Mouse (Mus musculus): Measurements from ENCODE around the gene Casz1. TPM values are rescaled to one million over a fixed set of nuclear protein-coding genes. Genes with fewer than 3 reads are reported as not detected.

Casz1 gene
- total RNA-seq, 1 experiment from 2014 or later, result 7.5 TPM

- ATAC-seq (replicated peaks; ENCODE audit: insufficient number of reproducible peaks, low FRiP score, low TSS enrichment, poor library complexity, severe bottlenecking), result no peak
Observed at GRCm38 (mm10) chr4:148974833-148975232, 170.6 kb downstream of the Casz1 start.

- no peak for ATAC-seq (replicated peaks; ENCODE audit: insufficient number of reproducible peaks, low FRiP score, low TSS enrichment, poor library complexity, severe bottlenecking)
Observed at GRCm38 (mm10) chr4:148978221-148978855, 174.1 kb downstream of the Casz1 start.

GRCm38 (mm10) chr4:148978926-148979325 lies 174.7 kb downstream of the Casz1 start:
- no peak for ATAC-seq (replicated peaks; ENCODE audit: insufficient number of reproducible peaks, low FRiP score, low TSS enrichment, poor library complexity, severe bottlenecking)

GRCm38 (mm10) chr4:148979837-148980236 lies 175.6 kb downstream of the Casz1 start:
- ATAC-seq (replicated peaks; ENCODE audit: insufficient number of reproducible peaks, low FRiP score, low TSS enrichment, poor library complexity, severe bottlenecking), result no peak

DNA sequence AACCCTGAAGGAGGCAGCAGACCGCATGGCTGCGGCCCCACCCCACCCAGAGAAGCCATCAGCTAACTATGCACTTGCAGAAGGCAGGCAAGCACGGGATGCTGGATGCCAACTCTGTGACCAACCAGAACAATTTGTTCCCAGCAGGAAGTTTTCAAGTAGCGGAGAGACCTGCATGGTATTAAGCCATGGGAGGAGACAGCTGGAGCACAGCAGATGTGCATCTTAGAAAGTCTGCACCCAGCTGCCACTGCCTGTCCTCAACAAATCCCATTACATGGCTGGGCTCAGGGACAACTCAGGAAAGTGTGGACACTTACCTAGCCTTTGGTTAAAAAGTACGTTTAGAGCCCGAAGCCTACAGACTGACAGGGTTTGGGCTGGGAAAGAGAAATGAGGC lies 178.0 kb downstream of the Casz1 start:
- no peak for ATAC-seq (replicated peaks; ENCODE audit: insufficient number of reproducible peaks, low FRiP score, low TSS enrichment, poor library complexity, severe bottlenecking)

DNA sequence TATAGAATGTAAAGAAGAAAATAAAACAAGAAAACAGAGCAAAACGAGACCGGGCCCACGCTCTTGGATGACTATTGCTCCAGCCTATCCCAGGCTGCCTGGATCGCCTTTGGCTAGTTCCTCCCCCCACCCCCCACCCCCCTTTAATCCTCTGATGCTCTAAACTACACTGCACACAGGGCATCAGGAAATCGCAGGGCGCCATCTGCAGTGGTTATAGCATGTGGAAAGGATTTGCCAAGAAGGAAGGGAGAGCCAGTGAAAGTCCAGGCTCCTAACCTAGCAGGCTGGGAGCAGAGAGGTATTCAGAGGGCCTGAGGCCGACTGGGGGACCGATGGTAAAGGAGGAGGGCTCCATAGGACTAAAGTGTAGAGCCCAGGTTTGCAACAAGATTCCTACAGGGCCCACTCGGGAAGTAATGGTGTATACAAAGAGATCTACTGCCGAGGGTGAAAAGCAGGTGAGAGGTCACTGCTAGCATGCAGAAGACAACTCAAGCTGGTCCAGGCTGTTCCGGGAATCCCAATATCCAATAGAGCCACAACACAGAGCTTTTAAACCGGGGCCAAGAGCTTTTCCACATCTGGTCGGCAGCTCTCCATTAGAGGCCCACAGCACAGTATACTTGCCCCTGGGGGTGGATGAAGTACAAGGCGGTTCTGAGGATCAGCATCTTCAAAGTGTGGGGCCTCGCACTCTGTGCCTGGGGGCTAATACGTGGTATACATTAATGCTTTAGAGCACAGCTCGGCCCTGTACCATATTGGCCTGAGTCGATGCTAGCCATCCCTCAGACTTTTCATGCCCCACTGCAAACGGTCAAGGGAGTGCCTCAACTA lies 180.7 kb downstream of the Casz1 start:
- no peak for ATAC-seq (replicated peaks; ENCODE audit: insufficient number of reproducible peaks, low FRiP score, low TSS enrichment, poor library complexity, severe bottlenecking)

- no peak for ATAC-seq (replicated peaks; ENCODE audit: insufficient number of reproducible peaks, low FRiP score, low TSS enrichment, poor library complexity, severe bottlenecking)
Observed at GRCm38 (mm10) chr4:148985541-148986476, 181.6 kb downstream of the Casz1 start.

DNA sequence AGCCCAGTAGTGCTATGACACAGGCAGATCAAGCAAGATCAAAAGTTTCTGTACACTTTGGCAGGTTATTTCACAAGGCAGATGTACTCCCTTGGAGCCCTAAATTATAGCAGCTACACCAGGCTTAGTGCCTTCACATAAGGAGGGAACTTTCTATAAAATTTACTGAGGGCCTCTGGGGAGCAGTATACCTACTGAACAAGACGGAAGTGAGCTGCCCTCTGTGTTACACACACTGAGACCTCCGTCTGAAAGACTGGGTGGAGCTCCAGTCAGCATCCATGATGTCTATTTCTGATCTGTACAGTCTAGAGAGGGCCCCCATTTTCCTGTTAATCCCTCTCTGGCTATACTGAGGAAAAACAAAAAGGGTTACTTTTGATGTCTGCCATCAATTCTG lies 185.8 kb downstream of the Casz1 start:
- ATAC-seq (replicated peaks; ENCODE audit: insufficient number of reproducible peaks, low FRiP score, low TSS enrichment, poor library complexity, severe bottlenecking), result no peak

DNA sequence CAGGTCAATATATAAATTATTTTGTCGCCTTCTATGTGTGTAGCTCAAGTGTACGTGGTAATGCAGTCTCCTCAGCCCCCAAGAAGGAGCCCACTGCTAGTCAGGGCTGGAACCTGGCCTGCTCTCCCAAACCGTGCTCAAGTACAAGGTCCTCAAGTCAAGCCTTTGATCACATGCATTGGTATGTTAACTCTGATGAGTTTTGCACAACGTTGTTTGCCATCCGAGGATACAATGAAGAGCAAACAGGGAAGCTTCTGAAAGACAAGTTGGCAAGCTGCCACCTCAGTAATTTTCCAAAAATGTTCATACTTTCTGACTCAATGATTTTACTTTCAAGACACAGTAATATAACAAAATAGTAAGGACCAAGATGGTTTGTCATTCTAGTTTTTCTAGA lies 189.7 kb downstream of the Casz1 start:
- no peak for ATAC-seq (replicated peaks; ENCODE audit: insufficient number of reproducible peaks, low FRiP score, low TSS enrichment, poor library complexity, severe bottlenecking)

GRCm38 (mm10) chr4:149000746-149001145 lies 196.5 kb downstream of the Casz1 start:
- no peak for ATAC-seq (replicated peaks; ENCODE audit: insufficient number of reproducible peaks, low FRiP score, low TSS enrichment, poor library complexity, severe bottlenecking)

DNA sequence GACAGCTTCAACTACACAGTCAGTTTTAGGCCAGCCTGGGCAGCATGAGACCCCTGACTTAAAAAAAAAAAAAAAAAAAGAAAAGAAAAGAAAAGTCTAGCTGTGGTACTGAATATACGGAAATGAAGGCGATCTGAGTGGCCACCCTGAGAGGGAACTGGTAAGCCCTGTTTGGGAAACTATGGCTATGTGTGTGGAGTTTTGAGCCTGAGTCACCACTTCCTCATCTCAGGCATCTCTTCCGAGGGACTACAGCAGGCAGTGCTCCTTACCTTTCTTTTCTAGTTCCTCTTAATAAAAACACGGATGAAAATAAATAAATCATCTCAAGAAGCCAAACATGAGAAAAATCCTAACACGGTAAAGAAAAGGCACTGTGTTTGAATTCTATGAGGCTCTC lies 197.3 kb downstream of the Casz1 start:
- ATAC-seq (replicated peaks; ENCODE audit: insufficient number of reproducible peaks, low FRiP score, low TSS enrichment, poor library complexity, severe bottlenecking), result no peak

- ATAC-seq (replicated peaks; ENCODE audit: insufficient number of reproducible peaks, low FRiP score, low TSS enrichment, poor library complexity, severe bottlenecking), result no peak
Observed at GRCm38 (mm10) chr4:149002441-149003093, 198.3 kb downstream of the Casz1 start.

Other genes starting within 250 kb of the Casz1 start
- gene Exosc10, start 246.0 kb upstream of the Casz1 start, total RNA-seq (2017), result 32.2 to 60.4 TPM (median 37.1 TPM) in 3 replicates
- 2.8 to 5.2 TPM (median 3.5 TPM) in 3 replicates for gene Srm, start 212.9 kb upstream of the Casz1 start, total RNA-seq (2017)
- gene Masp2, start 201.9 kb upstream of the Casz1 start, total RNA-seq (2017), result 0.32 to 0.57 TPM (median 0.49 TPM) in 3 replicates
- 326 to 434 TPM (median 398 TPM) in 3 replicates for gene Tardbp, start 177.4 kb upstream of the Casz1 start, total RNA-seq (2017)
- not detected in 3 replicates for gene Gm572, start 161.1 kb upstream of the Casz1 start, total RNA-seq (2017)